Mouse (Mus musculus) liver, embryonic 11.5 days (tissue): ENCODE measurements around the gene Fgfr2. TPM values are rescaled to one million over a fixed set of nuclear protein-coding genes. Genes with fewer than 3 reads are reported as not detected.

Experiments used
- ATAC-seq: fragments of 200-750 bp; cut with Nextera tagmentation; replicated peaks from 2 replicates; pipeline ENCODE4 v1.8.0; 2017; ENCODE audit warnings: moderate number of reproducible peaks, mild to moderate bottlenecking, moderate TSS enrichment, moderate library complexity; ENCODE audit not compliant: low FRiP score
- DNase-seq: peaks from one replicate; pipeline ENCODE4 v3.0.0-alpha.2; 2017; ENCODE audit warnings: low spot score
- H3K27ac ChIP-seq: fragments of 300-500 bp; sonication (generic); 2 replicates; pipeline ENCODE4 v1.5.1; 2014; ENCODE audit warnings: mild to moderate bottlenecking, low read depth, low read length, control low read depth
- H3K27me3 ChIP-seq: fragments of 300-500 bp; sonication (generic); replicated peaks from 2 replicates; pipeline ENCODE4 v1.6.1; 2014; ENCODE audit warnings: low read length, mixed read lengths; ENCODE audit not compliant: control insufficient read depth, insufficient read depth
- H3K36me3 ChIP-seq: fragments of 300-500 bp; sonication (generic); 2 replicates; pipeline ENCODE4 v1.6.1; 2014; ENCODE audit warnings: mild to moderate bottlenecking, low read length, moderate library complexity, mixed read lengths; ENCODE audit not compliant: control insufficient read depth, insufficient read depth
- H3K4me1 ChIP-seq: fragments of 300-500 bp; sonication (generic); replicated peaks from 2 replicates; pipeline ENCODE4 v1.6.1; 2014; ENCODE audit warnings: low read length, mixed read lengths; ENCODE audit not compliant: control insufficient read depth, insufficient read depth
- H3K4me2 ChIP-seq: fragments of 300-500 bp; sonication (generic); 2 replicates; pipeline ENCODE4 v1.6.1; 2014; ENCODE audit warnings: mild to moderate bottlenecking, control low read depth, moderate library complexity
- H3K4me3 ChIP-seq: fragments of 300-500 bp; sonication (generic); 2 replicates; pipeline ENCODE4 v1.5.1; 2014; ENCODE audit warnings: low read depth, low read length, control low read depth
- H3K9ac ChIP-seq: fragments of 300-500 bp; sonication (generic); 2 replicates; pipeline ENCODE4 v1.6.1; 2014; ENCODE audit warnings: low read depth, low read length, control low read depth
- H3K9me3 ChIP-seq: fragments of 300-500 bp; sonication (generic); 2 replicates; pipeline ENCODE4 v1.6.1; 2016; ENCODE audit warnings: low read length, inconsistent platforms, mixed read lengths; ENCODE audit not compliant: control insufficient read depth
- WGBS: fragments of 180-500 bp; shearing (Covaris S2); extraction: QIAGEN DNeasy Blood & Tissue Kit; methylation state at CpG from one replicate; pipeline ENCODE4 v1.1.7; 2014; 5-methylcytosine and 5-hydroxymethylcytosine counted together
- polyA plus RNA-seq: library from polyadenylated mRNA; unstranded; fragments of >200 nt; fragmentation: Nextera tagmentation; extraction: Ambion mirVana; gene quantifications from 2 replicates; pipeline ENCODE4 v1.2.1, GENCODE M21; 2014

Gene Fgfr2
- polyA plus RNA-seq, 1 experiment from 2014 or later, result 32.6 TPM

DNA sequence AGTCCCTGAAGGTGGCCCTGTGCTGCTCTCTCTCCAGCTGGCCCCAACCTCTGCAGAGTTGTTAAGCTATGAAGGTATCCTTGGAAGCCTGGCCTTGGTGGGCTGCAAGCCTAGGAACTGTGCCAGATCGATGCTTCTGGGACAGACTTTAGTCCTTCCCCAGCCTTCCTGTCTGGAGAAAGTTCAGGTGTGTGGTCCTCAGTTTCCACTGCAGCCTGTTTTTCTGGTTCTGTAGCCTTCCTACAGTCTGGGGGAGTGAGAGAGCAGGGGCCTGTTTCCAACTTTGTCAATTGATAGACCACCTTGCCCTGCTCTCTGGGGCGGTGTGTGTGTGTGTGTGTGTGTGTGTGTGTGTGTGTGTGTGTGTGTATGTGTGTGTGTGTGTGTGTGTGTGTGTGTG, 2431.2 kb downstream of the Fgfr2 start:
- no peak overlapping the region; the same call in 1 of the 2 replicates for H3K4me2 ChIP-seq
- WGBS, result 51% methylated on average over 2 of the region's 2 CpGs
- H3K9ac ChIP-seq, result no peak overlapping the region
- ATAC-seq (no peak), DNase-seq (no peak)
- H3K36me3 ChIP-seq, result no peaks in the 10 kb centered on the region
- H3K4me1 ChIP-seq, result peaks cover 6% of the 10 kb centered on the region; the same call in 1 of the 2 replicates
- no peak overlapping the region for H3K27ac ChIP-seq
- no peak overlapping the region for H3K4me3 ChIP-seq
- H3K27me3 ChIP-seq, result peaks cover 8% of the 10 kb centered on the region; the same call in 1 of the 2 replicates
- no peaks in the 10 kb centered on the region for H3K9me3 ChIP-seq

DNA sequence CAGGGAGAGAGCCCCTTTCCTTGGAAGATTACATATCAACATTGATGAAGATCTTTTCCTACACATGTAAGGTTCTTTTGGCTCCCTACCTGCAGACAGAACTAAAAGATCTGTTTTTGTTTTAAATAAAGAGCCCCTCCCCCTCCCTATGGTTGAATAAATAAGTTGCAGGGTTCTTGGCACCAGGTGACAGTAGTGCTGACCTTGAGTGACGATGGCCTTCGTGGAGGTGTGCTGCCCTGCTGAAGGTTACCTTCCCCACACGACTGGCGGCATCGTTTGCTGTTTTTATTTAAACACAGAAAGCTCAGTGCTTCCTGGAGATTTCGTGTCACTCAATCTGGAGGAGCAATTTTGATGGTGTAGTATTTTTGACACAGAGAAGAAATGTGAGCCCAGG, 2432.3 kb downstream of the Fgfr2 start:
- no peak overlapping the region for H3K4me3 ChIP-seq
- WGBS, result 75% methylated on average over 6 of the region's 6 CpGs
- H3K4me1 ChIP-seq, result peaks cover 6% of the 10 kb centered on the region; the same call in 1 of the 2 replicates
- no peaks in the 10 kb centered on the region for H3K9me3 ChIP-seq
- no peak for DNase-seq
- ATAC-seq, result no peak
- no peak overlapping the region for H3K4me2 ChIP-seq
- H3K36me3 ChIP-seq, result no peaks in the 10 kb centered on the region
- H3K9ac ChIP-seq, result no peak overlapping the region
- peaks cover 8% of the 10 kb centered on the region; the same call in 1 of the 2 replicates for H3K27me3 ChIP-seq
- H3K27ac ChIP-seq, result no peak overlapping the region

DNA sequence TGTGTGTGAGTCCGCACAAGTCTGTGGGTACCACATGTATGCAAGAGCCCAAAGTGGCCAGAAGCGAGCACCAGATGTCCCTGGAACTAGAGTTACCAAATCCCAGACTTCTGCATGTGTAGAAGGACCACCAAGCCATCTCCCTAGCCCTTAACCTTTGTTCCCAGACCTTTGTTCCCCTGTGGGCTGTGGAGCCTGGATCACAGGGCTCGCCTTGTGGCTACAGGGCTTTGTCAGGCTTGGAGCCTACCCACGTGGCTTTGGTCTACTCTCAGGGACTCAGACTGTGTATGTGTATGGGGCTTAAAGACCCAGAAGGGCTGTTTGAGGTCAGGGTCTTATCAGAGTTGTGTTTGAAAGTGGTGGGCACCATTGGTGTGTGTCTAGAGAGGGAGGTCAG, 2434.5 kb downstream of the Fgfr2 start:
- ATAC-seq (no peak), DNase-seq (no peak)
- H3K36me3 ChIP-seq, result no peaks in the 10 kb centered on the region
- H3K9ac ChIP-seq, result no peak overlapping the region
- no peak overlapping the region for H3K4me2 ChIP-seq
- peaks cover 8% of the 10 kb centered on the region; the same call in 1 of the 2 replicates for H3K27me3 ChIP-seq
- 0 out of 2 replicates have a peak, but pooled peaks cover 3% of the 10 kb centered on the region for H3K4me1 ChIP-seq
- H3K9me3 ChIP-seq, result no peaks in the 10 kb centered on the region
- no peak overlapping the region for H3K4me3 ChIP-seq
- whole genome bisulfite sequencing, result 68% methylated on average over 4 of the region's 4 CpGs
- no peak overlapping the region for H3K27ac ChIP-seq

DNA sequence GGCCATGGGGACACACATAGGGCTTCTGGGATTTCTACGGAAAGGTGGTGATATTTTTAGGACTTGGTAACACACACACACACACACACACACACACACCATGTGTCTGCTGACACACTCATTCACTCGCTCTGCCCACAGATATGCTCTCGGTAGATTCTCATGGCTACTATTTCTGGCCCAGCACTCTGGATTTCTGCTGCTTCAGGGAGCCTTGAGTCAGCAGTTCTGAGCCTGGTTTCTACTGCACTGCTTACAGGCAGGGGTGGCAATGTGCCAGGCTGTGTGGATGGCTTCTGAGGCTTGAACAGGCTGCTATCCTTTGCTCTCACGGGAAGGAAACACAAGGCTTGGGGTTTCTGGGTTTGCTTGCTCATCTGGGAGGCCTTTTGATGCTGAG, 2441.4 kb downstream of the Fgfr2 start:
- DNase-seq, result no peak

DNA sequence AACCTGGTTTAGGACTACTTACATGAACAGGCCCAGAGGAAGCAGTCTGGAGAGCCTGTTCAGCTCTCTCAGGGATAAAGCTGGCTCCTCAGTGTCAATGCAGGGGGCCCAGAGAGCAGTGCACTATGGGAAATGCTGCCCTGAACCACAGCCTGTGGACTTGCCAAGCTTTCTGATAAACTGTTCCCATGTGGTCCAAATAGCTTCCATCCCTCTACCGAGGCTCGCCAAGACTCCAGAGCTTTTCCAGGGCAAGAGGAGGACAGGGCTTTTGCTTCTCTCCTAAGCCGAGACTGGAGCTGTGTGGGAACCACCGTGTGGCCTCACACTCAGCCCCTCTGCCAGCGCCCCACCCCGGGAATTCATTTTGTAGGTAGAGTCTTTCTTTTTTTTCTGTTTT, 2444.7 kb downstream of the Fgfr2 start:
- Histone ChIP-seq H3K4me1 (peaks cover 4% of the 10 kb centered on the region; the same call in 1 of the 2 replicates), H3K4me3 (no peak overlapping the region), H3K9me3 (no peaks in the 10 kb centered on the region), H3K36me3 (no peaks in the 10 kb centered on the region; the same call in 1 of the 2 replicates), H3K27me3 (no peaks in the 10 kb centered on the region), H3K9ac (no peak overlapping the region), H3K27ac (no peak overlapping the region), H3K4me2 (no peak overlapping the region)
- ATAC-seq (no peak), DNase-seq (no peak)
- WGBS, result 88% methylated on average over 6 of the region's 6 CpGs

More for the DNA sequence above, 2441.4 kb downstream of the Fgfr2 start:
- Histone ChIP-seq H3K27ac (no peak overlapping the region), H3K4me1 (no peaks in the 10 kb centered on the region), H3K9me3 (no peaks in the 10 kb centered on the region), H3K36me3 (no peaks in the 10 kb centered on the region), H3K4me2 (no peak overlapping the region), H3K4me3 (no peak overlapping the region), H3K27me3 (no peaks in the 10 kb centered on the region), H3K9ac (no peak overlapping the region)
- ATAC-seq, result no peak
- 78% methylated on average over 4 of the region's 4 CpGs for WGBS

DNA sequence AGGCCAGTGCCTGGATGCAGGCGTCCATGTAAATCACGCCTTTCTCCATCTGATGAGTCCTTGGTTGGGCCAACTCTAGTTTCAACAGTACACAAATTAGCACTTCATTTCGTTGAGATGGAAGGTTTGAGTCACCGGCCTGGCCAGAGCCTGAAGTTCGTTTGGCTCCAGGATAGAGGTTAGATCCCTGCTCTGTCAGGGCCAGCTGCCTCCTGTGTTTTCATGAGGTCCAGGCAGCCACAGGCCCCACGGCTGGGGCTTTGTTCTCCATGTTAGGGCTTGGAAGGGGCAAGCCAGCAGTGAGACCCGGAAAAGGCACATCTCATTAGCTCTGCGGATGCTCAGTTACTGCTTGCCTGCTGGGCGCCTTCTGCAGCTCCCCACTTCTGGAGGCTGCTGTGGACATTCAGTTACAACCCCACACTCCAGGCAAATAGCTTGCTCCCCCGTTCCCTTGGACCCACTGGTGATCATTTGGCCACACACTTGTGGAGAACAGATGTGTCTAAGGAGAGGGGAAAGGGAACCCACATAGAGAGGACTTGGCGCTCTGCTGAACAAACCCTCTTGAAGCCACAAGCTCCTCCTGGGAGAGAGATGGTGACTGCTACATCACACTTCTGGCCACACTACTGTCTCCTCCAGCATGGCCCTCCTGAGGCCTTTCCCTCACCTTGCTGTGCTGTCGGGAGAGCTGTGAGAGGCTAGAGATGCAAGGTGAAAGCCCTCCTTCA, 2445.4 kb downstream of the Fgfr2 start:
- no peak overlapping the region for H3K9ac ChIP-seq
- H3K4me3 ChIP-seq, result no peak overlapping the region
- DNase-seq (no peak), ATAC-seq (no peak)
- H3K36me3 ChIP-seq, result no peaks in the 10 kb centered on the region; the same call in 1 of the 2 replicates
- no peaks in the 10 kb centered on the region for H3K27me3 ChIP-seq
- H3K27ac ChIP-seq, result no peak overlapping the region
- H3K4me2 ChIP-seq, result no peak overlapping the region
- peaks cover 4% of the 10 kb centered on the region; the same call in 1 of the 2 replicates for H3K4me1 ChIP-seq
- H3K9me3 ChIP-seq, result no peaks in the 10 kb centered on the region
- 89% methylated on average over 12 of the region's 12 CpGs for WGBS

DNA sequence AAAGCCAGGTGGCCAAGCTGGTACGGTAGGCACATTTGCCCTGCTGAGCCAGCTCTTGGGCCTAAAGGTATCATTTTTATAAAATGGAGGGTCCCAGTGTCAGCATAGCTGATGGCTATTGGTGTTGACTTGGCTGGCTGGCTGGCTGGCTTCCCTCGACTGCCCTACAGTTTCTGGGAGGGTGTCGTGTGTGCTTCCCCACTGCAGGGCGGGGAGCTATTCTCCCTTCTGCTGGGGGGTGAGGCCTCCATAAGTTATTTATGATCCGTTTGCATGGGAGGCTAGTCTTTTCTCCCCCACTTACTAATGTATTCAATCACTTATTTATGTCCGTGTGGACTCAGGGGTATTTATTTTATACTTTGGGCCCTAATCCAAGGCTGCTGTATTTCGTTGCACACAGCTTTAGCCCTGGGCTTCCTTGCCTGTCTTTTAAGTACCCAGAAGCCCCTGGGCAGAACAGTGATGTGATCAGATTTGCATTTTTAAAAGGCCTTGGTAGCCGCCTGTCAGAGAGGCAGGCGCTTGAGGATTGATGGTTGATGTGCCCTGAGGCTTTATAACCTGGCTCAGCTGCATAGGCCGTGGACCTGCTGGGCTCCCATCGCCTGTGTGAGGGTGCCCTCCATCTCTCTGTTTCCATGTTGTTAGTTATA, 2446.1 kb downstream of the Fgfr2 start:
- H3K4me1 ChIP-seq, result peaks cover 4% of the 10 kb centered on the region; the same call in 1 of the 2 replicates
- no peaks in the 10 kb centered on the region; the same call in 1 of the 2 replicates for H3K36me3 ChIP-seq
- H3K9me3 ChIP-seq, result no peaks in the 10 kb centered on the region
- H3K27me3 ChIP-seq, result no peaks in the 10 kb centered on the region
- no peak overlapping the region for H3K27ac ChIP-seq
- H3K9ac ChIP-seq, result no peak overlapping the region
- H3K4me2 ChIP-seq, result no peak overlapping the region
- ATAC-seq, result no peak
- no peak overlapping the region for H3K4me3 ChIP-seq
- WGBS, result 88% methylated on average over 11 of the region's 11 CpGs
- DNase-seq, result no peak

DNA sequence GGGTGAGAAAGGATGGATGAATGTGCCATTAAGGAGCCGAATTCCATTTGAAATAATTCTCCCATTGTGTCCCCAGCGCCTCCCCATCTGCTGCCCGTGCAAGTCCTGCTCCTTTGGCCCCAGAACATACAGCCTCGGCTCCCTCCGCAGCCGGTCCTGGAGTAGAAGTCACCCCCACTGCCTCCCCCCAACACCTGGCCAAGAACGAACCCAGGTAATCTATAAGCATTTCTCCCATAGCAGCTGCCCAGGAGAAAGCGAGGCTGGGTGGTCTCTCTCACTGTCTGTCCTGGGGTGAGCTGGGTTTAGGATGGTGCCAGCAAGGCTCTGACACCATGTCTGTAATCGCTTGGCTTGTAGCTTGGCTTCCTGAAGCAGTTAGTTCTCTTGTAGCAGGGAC, 2448.6 kb downstream of the Fgfr2 start:
- no peak overlapping the region for H3K9ac ChIP-seq
- no peaks in the 10 kb centered on the region; the same call in 1 of the 2 replicates for H3K36me3 ChIP-seq
- 90% methylated on average over 9 of the region's 9 CpGs for WGBS
- H3K27me3 ChIP-seq, result no peaks in the 10 kb centered on the region
- no peak overlapping the region for H3K4me3 ChIP-seq
- H3K4me2 ChIP-seq, result no peak overlapping the region
- H3K9me3 ChIP-seq, result no peaks in the 10 kb centered on the region
- H3K27ac ChIP-seq, result no peak overlapping the region
- DNase-seq, result no peak
- H3K4me1 ChIP-seq, result peaks cover 14% of the 10 kb centered on the region
- no peak for ATAC-seq
